Mouse (Mus musculus): ENCODE measurements at regions not wholly inside any gene's neighbourhood (a gene's known extent, or its start where the extent isn't known, plus 50 kb on each side); places are given as distances from the start of the nearest gene placed in this dataset.

DNA sequence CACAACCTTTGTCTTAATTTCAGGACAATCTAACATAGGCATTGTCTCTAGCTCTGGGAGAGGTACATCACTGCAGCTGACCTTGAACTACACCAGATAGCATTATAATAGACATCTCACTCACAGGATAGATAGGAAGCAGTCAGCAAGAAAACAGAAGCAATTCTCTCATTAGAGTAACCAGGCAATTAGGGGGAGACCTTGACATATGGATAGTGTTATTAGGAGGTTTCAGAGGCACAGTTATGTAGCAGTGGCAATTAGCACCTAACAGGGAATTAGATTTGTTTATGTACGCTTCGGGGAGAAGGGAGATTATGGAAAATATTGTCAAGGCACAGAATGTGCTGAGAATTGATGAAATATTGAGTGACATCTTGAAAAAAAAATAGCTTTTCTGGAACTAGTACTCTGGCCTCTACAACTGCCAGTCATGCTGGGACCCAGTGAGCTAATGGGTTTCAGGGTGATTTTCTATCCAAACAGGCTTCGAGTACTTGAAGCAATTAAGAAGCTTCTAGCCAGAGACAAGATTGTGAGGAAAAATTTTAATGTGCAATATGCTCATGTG, 216.8 kb upstream of the Aco1 start:
- Histone ChIP-seq H3K4me2 (replicated peaks) (no peak overlapping the region), H3K9me3 (no peaks in the 10 kb centered on the region), H3K4me3 (no peak overlapping the region), H3K27me3 (no peaks in the 10 kb centered on the region), H3K36me3 (no peaks in the 10 kb centered on the region), H3K4me1 (no peaks in the 10 kb centered on the region), H3K9ac (no peak overlapping the region), H3K27ac (no peak overlapping the region)
- ATAC-seq (ENCODE audit: insufficient number of reproducible peaks, insufficient read depth, low FRiP score, low TSS enrichment): no peak
- WGBS: 70% methylated on average over 3 of the region's 3 CpGs

DNA sequence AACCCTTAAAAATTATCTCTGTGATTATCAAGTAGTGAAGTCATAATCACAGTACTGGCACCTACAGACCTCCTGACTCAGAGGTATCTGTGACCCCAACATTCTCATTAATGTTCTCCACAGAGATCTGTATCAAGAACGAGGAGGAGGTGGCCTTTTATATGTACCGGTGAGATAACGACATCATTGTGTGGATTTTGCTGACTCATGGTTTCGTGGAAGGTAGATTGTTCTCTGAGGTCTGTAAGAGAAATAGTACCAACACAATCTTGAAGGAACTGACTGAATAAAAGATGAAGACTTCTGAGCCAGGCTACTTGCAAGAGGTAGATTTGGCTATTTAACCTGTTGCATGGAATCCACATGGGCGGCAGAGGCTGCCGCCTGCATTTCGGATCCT, 216.3 kb upstream of the Aco1 start:
- ATAC-seq (ENCODE audit: insufficient number of reproducible peaks, insufficient read depth, low FRiP score, low TSS enrichment): no peak
- Histone ChIP-seq H3K4me3 (no peak overlapping the region), H3K27ac (no peak overlapping the region), H3K4me1 (no peaks in the 10 kb centered on the region), H3K36me3 (no peaks in the 10 kb centered on the region), H3K4me2 (replicated peaks) (no peak overlapping the region), H3K9ac (no peak overlapping the region), H3K9me3 (no peaks in the 10 kb centered on the region), H3K27me3 (no peaks in the 10 kb centered on the region)
- WGBS: 89% methylated on average over 7 of the region's 7 CpGs

DNA sequence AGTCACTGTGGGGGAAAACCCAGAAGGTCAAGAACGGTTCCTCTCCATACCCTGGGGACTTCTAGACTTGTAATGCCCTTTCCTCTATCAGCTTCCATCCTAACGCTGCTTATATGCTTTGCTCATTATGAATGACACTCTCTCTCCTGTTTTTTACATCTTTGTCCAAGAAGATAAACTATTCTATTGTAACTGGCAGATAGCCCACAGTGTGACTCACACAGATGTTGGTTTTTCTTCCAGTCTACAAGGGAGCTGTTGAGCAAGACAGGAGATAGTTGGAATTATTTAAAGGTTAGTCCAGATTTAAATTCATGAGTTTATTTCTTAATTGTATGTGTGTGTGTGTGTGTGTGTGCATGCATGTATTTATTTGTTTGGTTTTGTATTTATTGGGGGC, 214.4 kb upstream of the Aco1 start:
- WGBS: 72% methylated on average over 2 of the region's 2 CpGs
- Histone ChIP-seq H3K9me3 (no peaks in the 10 kb centered on the region), H3K27me3 (no peaks in the 10 kb centered on the region), H3K4me3 (no peak overlapping the region), H3K36me3 (no peaks in the 10 kb centered on the region), H3K4me2 (replicated peaks) (no peak overlapping the region), H3K27ac (no peak overlapping the region), H3K4me1 (no peaks in the 10 kb centered on the region), H3K9ac (no peak overlapping the region)
- no peak for ATAC-seq (ENCODE audit: insufficient number of reproducible peaks, insufficient read depth, low FRiP score, low TSS enrichment)

DNA sequence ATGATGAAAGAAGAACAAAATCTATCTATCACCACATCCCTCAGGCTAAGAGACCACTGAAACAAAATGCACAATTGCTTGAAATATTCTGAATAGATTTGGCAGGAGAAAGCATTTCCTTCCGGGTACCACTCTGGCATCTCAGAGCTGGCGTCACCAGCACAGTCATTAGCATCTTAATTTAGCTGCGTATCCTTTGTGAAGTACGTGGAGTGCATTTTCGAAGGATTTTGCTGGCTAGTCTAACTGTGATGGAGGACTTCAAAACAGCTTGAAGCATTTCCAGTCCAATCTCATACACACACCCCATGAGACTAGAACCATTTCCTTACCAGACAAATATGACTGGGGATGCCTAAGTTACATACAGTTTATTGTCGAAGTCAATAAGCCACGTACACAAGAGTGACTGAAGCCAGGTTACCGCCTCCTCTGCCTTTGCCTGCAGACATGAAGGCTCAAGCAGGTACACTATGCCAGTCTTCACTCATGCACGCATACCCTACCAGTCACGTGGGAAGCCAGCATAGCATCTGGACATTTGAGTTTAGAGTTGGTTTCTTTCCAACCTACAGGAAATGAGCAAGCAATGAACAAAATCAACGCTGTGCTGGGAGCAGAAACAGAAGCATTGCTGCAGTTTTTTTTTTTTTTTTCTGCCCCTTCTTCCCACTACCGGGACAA, 208.7 kb upstream of the Aco1 start:
- H3K9ac ChIP-seq: no peak overlapping the region

DNA sequence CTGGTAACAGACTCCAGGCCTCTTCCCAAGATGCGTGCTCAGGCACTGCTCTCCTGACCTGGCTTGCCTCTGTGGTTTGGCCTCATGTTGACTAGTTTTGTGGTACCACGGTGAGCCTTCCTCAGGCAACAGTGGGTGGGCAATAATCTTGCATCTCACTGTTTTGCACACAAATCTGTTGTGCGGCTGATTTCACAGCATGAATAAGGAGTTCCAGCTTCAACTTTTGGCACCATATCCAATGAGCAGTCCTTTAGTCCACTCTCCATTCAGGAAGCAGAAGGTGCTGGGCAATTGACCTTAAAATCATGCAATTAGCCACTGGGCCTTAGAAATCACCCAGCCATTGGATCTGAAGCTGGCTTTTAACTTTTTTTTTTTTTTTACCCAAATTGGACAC, 184.2 kb upstream of the Aco1 start:
- no peak overlapping the region for H3K27ac ChIP-seq
- 86% methylated on average over 3 of the region's 3 CpGs for WGBS
- no peak for ATAC-seq (ENCODE audit: insufficient number of reproducible peaks, insufficient read depth, low FRiP score, low TSS enrichment)

More for the DNA sequence above, 208.7 kb upstream of the Aco1 start:
- Histone ChIP-seq H3K4me1 (no peaks in the 10 kb centered on the region), H3K4me2 (replicated peaks) (no peak overlapping the region), H3K9me3 (no peaks in the 10 kb centered on the region), H3K36me3 (no peaks in the 10 kb centered on the region), H3K27ac (no peak overlapping the region), H3K4me3 (no peak overlapping the region), H3K27me3 (no peaks in the 10 kb centered on the region)
- 87% methylated on average over 12 of the region's 12 CpGs for WGBS
- ATAC-seq (ENCODE audit: insufficient number of reproducible peaks, insufficient read depth, low FRiP score, low TSS enrichment): no peak

DNA sequence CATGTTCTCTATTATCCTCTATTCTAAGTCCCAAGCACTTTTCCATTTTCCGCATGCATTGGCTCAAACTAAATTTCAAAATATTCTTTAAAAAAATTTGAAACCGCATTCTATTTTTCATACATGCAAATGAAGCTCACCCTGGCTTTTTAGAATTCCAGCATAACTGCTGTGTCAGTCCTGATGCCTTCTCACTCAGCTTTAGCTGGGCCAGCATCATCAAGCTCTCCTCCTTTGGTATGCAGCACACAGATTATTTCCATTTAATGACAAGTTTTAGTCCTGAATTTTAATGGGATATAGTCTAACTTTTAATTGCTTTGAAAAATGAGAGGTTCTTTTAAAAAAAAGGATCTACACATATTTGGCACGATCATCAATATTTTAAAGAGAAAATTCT, 174.9 kb upstream of the Aco1 start:
- Histone ChIP-seq H3K9me3 (no peaks in the 10 kb centered on the region), H3K4me1 (no peaks in the 10 kb centered on the region), H3K27ac (no peak overlapping the region), H3K4me3 (no peak overlapping the region), H3K36me3 (no peaks in the 10 kb centered on the region), H3K27me3 (no peaks in the 10 kb centered on the region), H3K9ac (no peak overlapping the region), H3K4me2 (replicated peaks) (no peak overlapping the region)
- no peak for ATAC-seq (ENCODE audit: insufficient number of reproducible peaks, insufficient read depth, low FRiP score, low TSS enrichment)
- 88% methylated on average over 3 of the region's 3 CpGs for WGBS

More for the DNA sequence above, 184.2 kb upstream of the Aco1 start:
- Histone ChIP-seq H3K4me2 (replicated peaks) (no peak overlapping the region), H3K4me1 (no peaks in the 10 kb centered on the region), H3K4me3 (no peak overlapping the region), H3K9me3 (no peaks in the 10 kb centered on the region), H3K9ac (no peak overlapping the region), H3K36me3 (no peaks in the 10 kb centered on the region), H3K27me3 (no peaks in the 10 kb centered on the region)

DNA sequence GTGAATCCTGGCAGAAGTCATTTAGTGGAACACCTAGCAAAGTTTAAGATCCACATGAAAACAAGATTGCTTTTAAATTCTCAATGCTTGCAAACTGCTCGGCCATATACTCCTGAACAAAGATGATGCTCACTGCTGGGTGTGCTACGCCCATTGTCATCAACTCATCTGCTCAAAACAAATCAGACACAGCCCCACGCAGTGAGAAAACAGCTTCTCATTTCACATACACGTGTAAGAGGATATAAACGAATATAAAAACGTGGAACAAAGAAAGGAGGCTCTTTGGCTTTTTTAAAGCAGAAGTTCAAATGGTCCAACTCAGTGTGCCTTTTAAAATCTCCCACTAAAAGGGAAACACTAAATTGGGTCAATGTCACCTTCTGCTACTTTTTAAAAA, 151.5 kb upstream of the Aco1 start:
- no peaks in the 10 kb centered on the region for H3K9me3 ChIP-seq
- 71% methylated on average over 6 of the region's 6 CpGs for WGBS
- no peak overlapping the region for H3K4me3 ChIP-seq
- ATAC-seq (ENCODE audit: insufficient number of reproducible peaks, insufficient read depth, low FRiP score, low TSS enrichment): no peak
- H3K9ac ChIP-seq: no peak overlapping the region
- H3K4me2 ChIP-seq (replicated peaks): no peak overlapping the region
- H3K27ac ChIP-seq: no peak overlapping the region
- H3K4me1 ChIP-seq: no peaks in the 10 kb centered on the region
- H3K36me3 ChIP-seq: no peaks in the 10 kb centered on the region
- no peaks in the 10 kb centered on the region for H3K27me3 ChIP-seq

DNA sequence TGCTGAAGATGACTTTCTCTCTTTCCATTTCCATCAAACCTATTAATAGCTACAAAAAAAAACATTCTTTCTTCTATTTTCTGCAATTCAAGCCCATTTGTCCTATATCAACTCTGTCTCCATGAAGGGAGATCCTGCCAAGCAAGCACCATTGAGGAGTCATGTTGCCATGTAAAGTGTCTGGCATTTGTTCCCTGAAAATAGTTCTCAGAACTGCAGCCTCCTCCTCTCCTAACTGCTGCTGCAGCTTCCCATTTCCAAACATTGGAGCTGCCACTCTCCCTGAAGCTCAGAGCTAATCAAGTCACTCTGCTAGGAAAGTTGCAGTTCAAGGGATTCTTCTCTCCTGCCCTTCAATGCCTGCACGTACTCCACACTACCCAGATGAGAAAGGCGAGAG, 151.0 kb upstream of the Aco1 start:
- Histone ChIP-seq H3K4me1 (no peaks in the 10 kb centered on the region), H3K4me2 (replicated peaks) (no peak overlapping the region), H3K27ac (no peak overlapping the region), H3K4me3 (no peak overlapping the region), H3K36me3 (no peaks in the 10 kb centered on the region), H3K9me3 (no peaks in the 10 kb centered on the region), H3K27me3 (no peaks in the 10 kb centered on the region), H3K9ac (no peak overlapping the region)
- no peak for ATAC-seq (ENCODE audit: insufficient number of reproducible peaks, insufficient read depth, low FRiP score, low TSS enrichment)
- 90% methylated on average over 2 of the region's 2 CpGs for WGBS

DNA sequence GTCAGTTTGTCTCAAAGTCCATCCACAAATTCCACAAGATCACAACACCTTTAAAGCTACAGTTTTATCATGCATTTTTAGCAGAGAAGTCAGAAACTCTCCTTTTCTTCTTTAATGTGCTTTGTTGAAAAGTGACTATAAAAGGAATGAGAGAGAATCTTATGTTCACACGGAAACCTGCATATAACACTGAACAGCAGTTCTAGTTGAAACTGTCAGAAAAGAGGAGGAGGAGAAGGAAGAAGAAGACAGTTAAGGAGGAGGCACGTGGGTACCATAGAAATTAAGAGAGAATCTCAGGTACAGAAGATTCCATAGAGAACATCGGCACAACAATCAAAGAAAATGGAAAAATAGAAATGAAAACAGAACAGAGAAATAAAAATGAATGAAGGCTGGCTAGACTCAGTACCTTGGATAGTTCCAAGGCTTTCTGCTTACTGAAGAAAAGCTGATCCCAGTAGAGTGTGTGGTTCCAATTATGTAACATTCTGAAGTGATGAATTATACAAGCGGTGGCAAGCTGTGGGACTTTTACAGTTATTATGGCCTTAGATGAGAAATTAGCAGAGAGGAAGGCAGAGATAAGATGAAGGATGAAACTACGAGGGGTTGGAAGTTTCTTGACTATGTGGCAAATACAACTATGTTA, 144.0 kb upstream of the Aco1 start:
- 58% methylated on average over 5 of the region's 5 CpGs for WGBS
- ATAC-seq (ENCODE audit: insufficient number of reproducible peaks, insufficient read depth, low FRiP score, low TSS enrichment): no peak
- no peaks in the 10 kb centered on the region for H3K36me3 ChIP-seq
- H3K4me2 ChIP-seq (replicated peaks): no peak overlapping the region
- H3K9ac ChIP-seq: no peak overlapping the region
- no peak overlapping the region for H3K4me3 ChIP-seq
- H3K9me3 ChIP-seq: no peaks in the 10 kb centered on the region
- no peak overlapping the region for H3K27ac ChIP-seq
- no peaks in the 10 kb centered on the region for H3K4me1 ChIP-seq
- no peaks in the 10 kb centered on the region for H3K27me3 ChIP-seq

DNA sequence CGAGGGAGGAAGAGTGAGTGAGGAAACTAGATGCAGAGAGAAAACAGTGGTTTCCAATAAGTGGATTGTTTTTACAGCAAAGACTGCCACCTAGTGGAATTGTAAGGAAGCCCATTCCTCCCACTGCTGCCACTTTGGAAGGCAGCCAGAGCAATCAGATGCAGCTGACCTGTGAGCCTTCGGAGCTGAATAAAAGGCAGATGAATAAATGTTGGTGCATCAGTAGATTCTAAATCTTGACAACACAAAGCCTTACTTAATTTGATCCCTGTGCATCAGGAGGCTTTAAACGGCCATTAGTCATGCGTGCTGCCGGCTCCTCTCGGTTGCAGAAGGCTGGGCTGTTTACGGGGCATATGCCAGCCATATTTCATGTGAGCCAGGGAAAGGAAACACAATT, 128.2 kb upstream of the Aco1 start:
- Histone ChIP-seq H3K36me3 (no peaks in the 10 kb centered on the region), H3K4me2 (replicated peaks) (no peak overlapping the region), H3K4me3 (no peak overlapping the region), H3K9ac (no peak overlapping the region), H3K4me1 (no peaks in the 10 kb centered on the region), H3K9me3 (no peaks in the 10 kb centered on the region), H3K27ac (no peak overlapping the region), H3K27me3 (no peaks in the 10 kb centered on the region)
- 56% methylated on average over 7 of the region's 7 CpGs for WGBS
- no peak for ATAC-seq (ENCODE audit: insufficient number of reproducible peaks, insufficient read depth, low FRiP score, low TSS enrichment)

DNA sequence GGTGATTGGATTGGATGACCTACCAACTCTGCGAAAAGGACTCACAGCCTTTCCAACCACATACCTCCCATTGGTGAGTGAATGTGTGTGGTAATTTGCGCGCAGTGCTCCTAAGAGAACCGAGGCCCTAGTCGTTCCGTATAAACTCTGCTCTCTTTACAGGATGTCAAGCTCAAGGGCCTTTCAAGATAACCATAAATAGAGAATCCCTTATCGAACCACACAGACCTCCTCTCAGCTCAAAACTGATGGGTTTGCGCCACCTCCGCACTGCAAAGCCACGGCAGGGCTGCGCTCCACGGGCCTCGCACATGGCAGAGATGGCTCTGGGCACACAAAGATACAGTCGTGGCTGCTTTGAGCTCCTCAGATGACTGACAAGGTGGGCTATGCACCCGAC, 126.0 kb upstream of the Aco1 start:
- H3K4me3 ChIP-seq: no peak overlapping the region
- no peaks in the 10 kb centered on the region for H3K9me3 ChIP-seq
- no peaks in the 10 kb centered on the region for H3K36me3 ChIP-seq
- ATAC-seq (ENCODE audit: insufficient number of reproducible peaks, insufficient read depth, low FRiP score, low TSS enrichment): no peak
- H3K27ac ChIP-seq: no peak overlapping the region
- H3K9ac ChIP-seq: no peak overlapping the region
- H3K27me3 ChIP-seq: no peaks in the 10 kb centered on the region
- H3K4me2 ChIP-seq (replicated peaks): no peak overlapping the region
- WGBS: 90% methylated on average over 15 of the region's 15 CpGs
- H3K4me1 ChIP-seq: no peaks in the 10 kb centered on the region

DNA sequence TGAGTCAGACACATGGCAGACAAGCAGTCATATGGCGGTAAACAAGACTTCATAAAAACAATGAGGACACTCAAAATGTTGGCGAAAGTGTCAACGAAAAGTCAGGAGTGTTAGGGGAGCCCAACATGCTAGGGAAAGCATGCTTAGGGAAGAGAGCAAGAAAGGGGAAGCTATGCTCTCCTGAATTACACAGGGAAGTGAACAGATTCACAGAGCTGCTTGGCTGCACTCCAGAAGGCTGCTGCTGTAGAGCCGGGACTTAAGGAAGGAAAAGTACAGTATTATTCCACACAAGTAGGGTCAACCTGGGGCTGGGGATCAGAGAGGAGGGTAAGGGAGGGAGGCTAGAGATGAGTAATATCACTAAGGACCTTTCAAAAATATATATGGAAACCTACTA, 124.7 kb upstream of the Aco1 start:
- H3K4me2 ChIP-seq (replicated peaks): no peak overlapping the region
- no peak overlapping the region for H3K4me3 ChIP-seq
- H3K36me3 ChIP-seq: no peaks in the 10 kb centered on the region
- H3K27ac ChIP-seq: no peak overlapping the region
- H3K9ac ChIP-seq: no peak overlapping the region
- WGBS: 86% methylated on average over 4 of the region's 4 CpGs
- H3K4me1 ChIP-seq: no peaks in the 10 kb centered on the region
- H3K9me3 ChIP-seq: no peaks in the 10 kb centered on the region
- ATAC-seq (ENCODE audit: insufficient number of reproducible peaks, insufficient read depth, low FRiP score, low TSS enrichment): no peak
- no peaks in the 10 kb centered on the region for H3K27me3 ChIP-seq

Measured in embryonic facial prominence, embryonic 12.5 days (tissue).